ENCODE assay signal across 20 mouse cellular contexts in the genomic region with DNA sequence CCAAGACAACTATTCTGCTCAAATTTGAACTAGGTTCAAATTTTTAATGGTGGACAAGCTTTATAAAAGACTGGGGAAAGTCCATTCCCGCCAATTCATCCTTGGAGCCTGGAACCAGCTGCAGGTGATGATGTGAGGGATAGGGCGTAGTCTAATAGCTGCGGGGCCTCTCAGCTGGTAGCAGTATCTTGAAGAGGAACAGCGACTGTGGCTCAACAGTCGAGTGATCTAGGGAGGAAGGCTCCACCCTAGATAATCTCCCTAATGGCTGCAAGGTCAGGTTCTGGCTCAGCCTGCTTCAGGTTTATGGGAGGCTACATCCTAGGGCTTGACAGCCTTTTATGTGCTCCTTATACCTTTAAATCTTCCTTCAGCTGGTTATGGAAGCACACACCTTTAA. TPM values are rescaled to one million over a fixed set of nuclear protein-coding genes. Genes with fewer than 3 reads are reported as not detected.
A peak's percentile ranks its signal among the peaks of the same experiment; 100 is the strongest.
DNase-seq lines count a peak whose midpoint lies in the region; ATAC-seq and TF ChIP-seq lines count a peak whose summit lies in the region.
"Had no signal": no experiment of that assay in that cellular context is flagged by ENCODE, and none has a peak within 500 bp of the region (broad histone marks: within the 10 kb centered on the region; RNA-seq: fewer than 3 reads in every experiment).

No protein-coding gene starts in this region.

- no peak for TF ChIP-seq CTCF in gastrocnemius, adult 2 months (IDR thresholded peaks at IDR 0.05)
- no peak for TF ChIP-seq CTCF in liver, embryonic 14.5 days (IDR thresholded peaks at IDR 0.05; ENCODE audit: low read depth)

- no peak for DNase-seq in gastrocnemius, adult 2 months
- no peak for DNase-seq in gastrocnemius, adult 18-20 months (ENCODE audit: low spot score)
- peak; percentile 59 for DNase-seq in c-Kit-positive CD71-positive TER-119-positive erythroid progenitor cells, embryonic 14.5 days (ENCODE audit: low spot score)
- DNase-seq in liver, embryonic 14.5 days (ENCODE audit: low read depth in 3 of 3, low spot score in 3 of 3): peak; percentile 43 to 61 (median 44)
- no peak for DNase-seq in spleen, postnatal 36 days (ENCODE audit: low spot score in 2 of 2)
- no peak for DNase-seq in thymus, postnatal 0 days (ENCODE audit: low spot score)
- no peak for DNase-seq in adrenal gland, postnatal 4 days (ENCODE audit: low spot score in 2 of 2)
- DNase-seq: adrenal gland, postnatal 36 days; kidney, postnatal 36 days; thymus, postnatal 14 days had no signal

- ATAC-seq in liver, embryonic 14.5 days (ENCODE audit: insufficient read depth): peak; percentile 84
- ATAC-seq: activated CD4-positive, CD25-positive, alpha-beta regulatory T cell, adult 4 months; CD4-positive, CD25-positive, alpha-beta regulatory T cell, adult 4 months; forebrain, embryonic 16.5 days; lung, postnatal 0 days; midbrain, embryonic 15.5 days had no signal

- peak overlapping the region; percentile 83 for H3K27ac ChIP-seq in gastrocnemius, adult 2 months
- H3K27ac ChIP-seq in liver, embryonic 14.5 days: peak overlapping the region; percentile 57
- H3K27ac ChIP-seq: heart, embryonic 10.5 days; hindbrain, embryonic 10.5 days; limb, embryonic 15.5 days; midbrain, embryonic 15.5 days; stomach, postnatal 0 days had no signal

- 9% methylated on average over 5 of the region's 5 CpGs for WGBS in liver, embryonic 14.5 days (ENCODE audit: insufficient replicate concordance)

- H3K4me2 ChIP-seq in liver, embryonic 14.5 days (ENCODE audit: low read depth): peak overlapping the region; percentile 36
- H3K4me2 ChIP-seq: limb, embryonic 15.5 days; midbrain, embryonic 15.5 days had no signal

- H3K36me3 ChIP-seq in liver, embryonic 14.5 days (replicated peaks; ENCODE audit: control insufficient read depth, insufficient read depth, low read depth): peaks cover 69% of the 10 kb centered on the region

- no peaks in the 10 kb centered on the region for H3K9me3 ChIP-seq in liver, embryonic 14.5 days (ENCODE audit: control insufficient read depth, low read length)
- H3K9me3 ChIP-seq: heart, embryonic 10.5 days; hindbrain, embryonic 10.5 days; limb, embryonic 15.5 days; midbrain, embryonic 15.5 days had no signal

- no peak overlapping the region for H3K4me3 ChIP-seq in gastrocnemius, adult 2 months
- no peak overlapping the region for H3K4me3 ChIP-seq in liver, embryonic 14.5 days (ENCODE audit: insufficient read depth in 1 of 2, low read depth in 2 of 2, low read length in 2 of 2)
- H3K4me3 ChIP-seq: heart, embryonic 10.5 days; hindbrain, embryonic 10.5 days; limb, embryonic 15.5 days; midbrain, embryonic 15.5 days; myocyte had no signal

- no peaks in the 10 kb centered on the region for H3K27me3 ChIP-seq in liver, embryonic 14.5 days (ENCODE audit: control insufficient read depth, insufficient read depth, low read length)
- H3K27me3 ChIP-seq: limb, embryonic 15.5 days; midbrain, embryonic 15.5 days had no signal

- TF ChIP-seq EP300 in liver, embryonic 14.5 days (IDR thresholded peaks at IDR 0.05; ENCODE audit: low read depth): no peak

- intact Hi-C loops in gastrocnemius, adult 2 months (cut with DNase I): loop anchor here (10.0 kb wide), 1 partner anchor 255 kb away; no protein-coding TSS in a partner anchor

- 0 out of 2 replicates have a peak overlapping the region, but pooled peaks have one; percentile 38 for H3K9ac ChIP-seq in liver, embryonic 14.5 days (replicated peaks)
- H3K9ac ChIP-seq: limb, embryonic 15.5 days; midbrain, embryonic 15.5 days had no signal

- H3K4me1 ChIP-seq in liver, embryonic 14.5 days (replicated peaks; ENCODE audit: control insufficient read depth in 2 of 2, insufficient read depth in 2 of 2, low read length in 1 of 2): peaks cover 10 to 14% of the 10 kb centered on the region in 2 experiments
- H3K4me1 ChIP-seq: limb, embryonic 15.5 days; midbrain, embryonic 15.5 days had no signal

RNA-seq across cellular contexts. Expression of a gene that starts 14.9 kb away (rescaled TPM):
- total RNA-seq in gastrocnemius, adult 2 months (2021): 1 to 10 TPM in 1 of 2 experiments, under 1 TPM in 1; 0.70 to 1.2 TPM
- under 1 TPM; 0.66 to 0.71 TPM for total RNA-seq in gastrocnemius, adult 18-20 months (2021)
- polyA plus RNA-seq in liver, embryonic 14.5 days (2012; rRNA removed): 1.0 and 1.4 TPM in 2 replicates
- 0.38 and 1.1 TPM in 2 replicates for polyA plus RNA-seq in liver, embryonic 14.5 days (2014; fragmentation: Nextera tagmentation; extraction: Ambion mirVana)
- 2.0 and 3.0 TPM in 2 replicates for polyA plus RNA-seq in thymus, postnatal 0 days (2015; fragmentation: Nextera tagmentation; extraction: Ambion mirVana)
- 1 to 10 TPM; 6.3 to 7.8 TPM for total RNA-seq in adrenal gland, postnatal 4 days (2021)

RNA-seq across cellular contexts. Expression of a gene that starts 15.0 kb away (rescaled TPM):
- total RNA-seq in gastrocnemius, adult 2 months (2021): 10 to 100 TPM; 20.1 to 22.3 TPM
- total RNA-seq in gastrocnemius, adult 18-20 months (2021): 10 to 100 TPM; 17.4 to 20.1 TPM
- 11.5 and 23.7 TPM in 2 replicates for polyA plus RNA-seq in liver, embryonic 14.5 days (2012; rRNA removed)
- polyA plus RNA-seq in liver, embryonic 14.5 days (2014; fragmentation: Nextera tagmentation; extraction: Ambion mirVana): 35.9 and 40.4 TPM in 2 replicates
- 57.4 and 61.8 TPM in 2 replicates for polyA plus RNA-seq in thymus, postnatal 0 days (2015; fragmentation: Nextera tagmentation; extraction: Ambion mirVana)
- 10 to 100 TPM; 88.9 to 93.3 TPM for total RNA-seq in adrenal gland, postnatal 4 days (2021)

RNA-seq across cellular contexts. Expression of a gene that starts 30.8 kb away (rescaled TPM):
- 10 to 100 TPM; 43.6 to 50.5 TPM for total RNA-seq in gastrocnemius, adult 2 months (2021)
- total RNA-seq in gastrocnemius, adult 18-20 months (2021): 10 to 100 TPM; 39.4 to 43.5 TPM
- 14.9 and 16.1 TPM in 2 replicates for polyA plus RNA-seq in liver, embryonic 14.5 days (2012; rRNA removed)
- polyA plus RNA-seq in liver, embryonic 14.5 days (2014; fragmentation: Nextera tagmentation; extraction: Ambion mirVana): 55.9 and 66.0 TPM in 2 replicates
- polyA plus RNA-seq in thymus, postnatal 0 days (2015; fragmentation: Nextera tagmentation; extraction: Ambion mirVana): 131 and 136 TPM in 2 replicates
- total RNA-seq in adrenal gland, postnatal 4 days (2021): 100 to 1,000 TPM in 1 of 2 experiments, 10 to 100 TPM in 1; 99.2 to 101 TPM

Comparison
In these comparisons a context has a peak if more than half of its experiments do, and no peak if none do; other contexts are left out.
1. DNase-seq: peak in c-Kit-positive CD71-positive TER-119-positive erythroid progenitor cells, embryonic 14.5 days (single experiment) and liver, embryonic 14.5 days (3 of 3); none in gastrocnemius, adult 2 months (single experiment), gastrocnemius, adult 18-20 months (single experiment), spleen, postnatal 36 days (0 of 2), thymus, postnatal 0 days (single experiment) and adrenal gland, postnatal 4 days (0 of 2).